Mouse (Mus musculus): ENCODE measurements around the gene Odf4.

GRCm38 (mm10) chr11:68905138-68905531, 21.7 kb downstream of the Odf4 start:
- TF ChIP-seq CTCF (conservative IDR thresholded peaks at IDR 0.05; ENCODE audit: low read length) (no peak), POU5F1 (IDR thresholded peaks at IDR 0.05; ENCODE audit: borderline replicate concordance, low read length) (no peak), NANOG (IDR thresholded peaks at IDR 0.05; ENCODE audit: borderline replicate concordance, low read length) (no peak)
